21 mouse cellular contexts compared by ENCODE assay signal in the genomic region with DNA sequence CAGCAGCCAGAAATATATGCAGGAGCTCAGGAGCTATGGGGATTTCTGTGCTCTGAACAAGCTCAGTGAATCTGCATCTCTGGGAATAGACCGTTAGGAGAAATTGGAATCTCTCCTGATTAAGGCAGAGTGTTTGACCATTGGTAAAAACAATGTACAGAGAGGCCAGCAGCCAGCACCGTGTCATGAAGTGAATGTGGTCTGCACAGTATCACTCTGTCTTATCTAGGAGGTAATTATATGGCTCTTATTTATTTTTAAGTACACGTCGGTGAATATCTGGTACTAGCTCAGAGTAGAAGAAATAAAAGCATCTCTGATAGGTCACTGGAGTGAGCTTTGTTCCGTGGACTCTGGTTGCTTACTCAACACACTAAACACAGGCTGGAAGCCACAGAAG.
A peak's percentile ranks its signal among the peaks of the same experiment; 100 is the strongest.
DNase-seq lines count a peak whose midpoint lies in the region; ATAC-seq lines count a peak whose summit lies in the region.
"Had no signal": no experiment of that assay in that cellular context is flagged by ENCODE, and none has a peak within 500 bp of the region (broad histone marks: within the 10 kb centered on the region; RNA-seq: fewer than 3 reads in every experiment).

No protein-coding gene starts in this region.

- no peak overlapping the region for H3K4me3 ChIP-seq in heart, embryonic 15.5 days
- H3K4me3 ChIP-seq in intestine, embryonic 15.5 days (replicated peaks) = no peak overlapping the region
- no peak overlapping the region for H3K4me3 ChIP-seq in intestine, embryonic 16.5 days (ENCODE audit: low read length)
- H3K4me3 ChIP-seq in stomach, embryonic 15.5 days (replicated peaks) = no peak overlapping the region
- H3K4me3 ChIP-seq: embryonic facial prominence, embryonic 15.5 days; erythroblast, embryonic 14.5 days; forebrain, embryonic 10.5 days; gastrocnemius, adult 2 months; hindbrain, embryonic 10.5 days had no signal

- peaks cover 7% of the 10 kb centered on the region for H3K4me1 ChIP-seq in heart, embryonic 15.5 days (replicated peaks)
- H3K4me1 ChIP-seq in intestine, embryonic 15.5 days (replicated peaks) = peaks cover 4% of the 10 kb centered on the region; the same call in 1 of the 2 replicates
- no peaks in the 10 kb centered on the region for H3K4me1 ChIP-seq in intestine, embryonic 16.5 days (ENCODE audit: control insufficient read depth, insufficient read depth, low read length)
- H3K4me1 ChIP-seq in stomach, embryonic 15.5 days = peaks cover 6% of the 10 kb centered on the region; the same call in 1 of the 2 replicates
- H3K4me1 ChIP-seq: embryonic facial prominence, embryonic 15.5 days; forebrain, embryonic 10.5 days; hindbrain, embryonic 10.5 days had no signal

- 25% methylated on average over 5 of the region's 5 CpGs for WGBS in heart, embryonic 15.5 days
- WGBS in intestine, embryonic 15.5 days = 13% methylated on average over 5 of the region's 5 CpGs
- 15% methylated on average over 5 of the region's 5 CpGs for WGBS in intestine, embryonic 16.5 days
- 22% methylated on average over 5 of the region's 5 CpGs for WGBS in stomach, embryonic 15.5 days

- peak overlapping the region; percentile 49 for H3K27ac ChIP-seq in heart, embryonic 15.5 days
- H3K27ac ChIP-seq in intestine, embryonic 15.5 days = no peak overlapping the region
- no peak overlapping the region for H3K27ac ChIP-seq in intestine, embryonic 16.5 days (ENCODE audit: low read length)
- H3K27ac ChIP-seq in stomach, embryonic 15.5 days = peak overlapping the region; percentile 40; the same call in 1 of the 2 replicates
- H3K27ac ChIP-seq: embryonic facial prominence, embryonic 15.5 days; forebrain, embryonic 10.5 days; gastrocnemius, adult 2 months; hindbrain, embryonic 10.5 days; hindbrain, embryonic 14.5 days had no signal

- no peaks in the 10 kb centered on the region for H3K36me3 ChIP-seq in heart, embryonic 15.5 days
- H3K36me3 ChIP-seq in intestine, embryonic 15.5 days = no peaks in the 10 kb centered on the region
- H3K36me3 ChIP-seq in intestine, embryonic 16.5 days (ENCODE audit: control insufficient read depth, insufficient read depth, low read length) = no peaks in the 10 kb centered on the region
- H3K36me3 ChIP-seq in stomach, embryonic 15.5 days = no peaks in the 10 kb centered on the region
- H3K36me3 ChIP-seq: embryonic facial prominence, embryonic 15.5 days; forebrain, embryonic 10.5 days; hindbrain, embryonic 10.5 days had no signal

- H3K9ac ChIP-seq in heart, embryonic 15.5 days = no peak overlapping the region
- no peak overlapping the region for H3K9ac ChIP-seq in intestine, embryonic 15.5 days
- no peak overlapping the region for H3K9ac ChIP-seq in intestine, embryonic 16.5 days (ENCODE audit: low read depth, low read length)
- H3K9ac ChIP-seq in stomach, embryonic 15.5 days = no peak overlapping the region
- H3K9ac ChIP-seq: embryonic facial prominence, embryonic 15.5 days; hindbrain, embryonic 14.5 days had no signal

- intact Hi-C loops in heart, postnatal 25 days (cut with DNase I) = no loop called here

- ATAC-seq in heart, embryonic 15.5 days (replicated peaks; ENCODE audit: insufficient number of reproducible peaks, insufficient read depth, low FRiP score, low read depth) = peak; percentile 55; the same call in 1 of the 2 replicates
- 0 out of 2 replicates have a peak, but pooled peaks have one; percentile 34 for ATAC-seq in intestine, embryonic 15.5 days
- ATAC-seq in intestine, embryonic 16.5 days = no peak
- ATAC-seq in stomach, embryonic 15.5 days (ENCODE audit: insufficient read depth, low FRiP score, low read depth) = no peak; the same call in 1 of the 2 replicates
- ATAC-seq: forebrain, embryonic 14.5 days had no signal

- DNase-seq in heart, postnatal 25 days (ENCODE audit: low spot score) = no peak
- peak; percentile 23 for DNase-seq in MN1 (ENCODE audit: low spot score)
- DNase-seq in adrenal gland, adult 8-10 months = no peak
- DNase-seq: adrenal gland, postnatal 10 days; cerebellum, adult 11 months; cerebellum, adult 8-10 months; cerebellum, postnatal 14 days; gastrocnemius, adult 2 months; gastrocnemius, postnatal 25 days; heart, postnatal 14 days; kidney, adult 2 months had no signal

- no peaks in the 10 kb centered on the region for H3K27me3 ChIP-seq in heart, embryonic 15.5 days
- H3K27me3 ChIP-seq in intestine, embryonic 15.5 days (replicated peaks) = no peaks in the 10 kb centered on the region
- H3K27me3 ChIP-seq in intestine, embryonic 16.5 days (replicated peaks; ENCODE audit: control insufficient read depth, insufficient read depth, low read length) = no peaks in the 10 kb centered on the region
- no peaks in the 10 kb centered on the region for H3K27me3 ChIP-seq in stomach, embryonic 15.5 days (replicated peaks)
- H3K27me3 ChIP-seq: embryonic facial prominence, embryonic 15.5 days had no signal

- 0 out of 2 replicates have a peak overlapping the region, but pooled peaks have one; percentile 6 for H3K4me2 ChIP-seq in heart, embryonic 15.5 days
- H3K4me2 ChIP-seq in intestine, embryonic 15.5 days (replicated peaks) = no peak overlapping the region
- H3K4me2 ChIP-seq in intestine, embryonic 16.5 days (ENCODE audit: low read depth, low read length) = no peak overlapping the region
- H3K4me2 ChIP-seq in stomach, embryonic 15.5 days = no peak overlapping the region
- H3K4me2 ChIP-seq: embryonic facial prominence, embryonic 15.5 days; hindbrain, embryonic 14.5 days had no signal

- no peaks in the 10 kb centered on the region for H3K9me3 ChIP-seq in heart, embryonic 15.5 days (replicated peaks)
- H3K9me3 ChIP-seq in intestine, embryonic 15.5 days = no peaks in the 10 kb centered on the region
- no peaks in the 10 kb centered on the region for H3K9me3 ChIP-seq in intestine, embryonic 16.5 days (ENCODE audit: control insufficient read depth, low read length)
- no peaks in the 10 kb centered on the region for H3K9me3 ChIP-seq in stomach, embryonic 15.5 days
- H3K9me3 ChIP-seq: embryonic facial prominence, embryonic 15.5 days; forebrain, embryonic 10.5 days; hindbrain, embryonic 10.5 days had no signal

Comparison
In these comparisons a context has a peak if more than half of its experiments do, and no peak if none do; other contexts are left out.
1. ATAC-seq: peak in heart, embryonic 15.5 days (single experiment) and intestine, embryonic 15.5 days (single experiment); none in intestine, embryonic 16.5 days (single experiment) and stomach, embryonic 15.5 days (single experiment).
2. H3K27ac ChIP-seq: peak in heart, embryonic 15.5 days (single experiment) and stomach, embryonic 15.5 days (single experiment); none in intestine, embryonic 15.5 days (single experiment) and intestine, embryonic 16.5 days (single experiment).